Mouse (Mus musculus): ENCODE data around the gene Syncrip. TPM values are rescaled to one million over a fixed set of nuclear protein-coding genes. Genes with fewer than 3 reads are reported as not detected.

The Syncrip gene
- polyA plus RNA-seq, 1 experiment from 2014 or later = 116 TPM

GRCm38 (mm10) chr9:88416752-88417151 lies 65.6 kb downstream of the Syncrip start:
- 81% methylated on average over 1 of the region's 1 CpGs for WGBS
- DNase-seq (ENCODE audit: low spot score) = no peak

DNA sequence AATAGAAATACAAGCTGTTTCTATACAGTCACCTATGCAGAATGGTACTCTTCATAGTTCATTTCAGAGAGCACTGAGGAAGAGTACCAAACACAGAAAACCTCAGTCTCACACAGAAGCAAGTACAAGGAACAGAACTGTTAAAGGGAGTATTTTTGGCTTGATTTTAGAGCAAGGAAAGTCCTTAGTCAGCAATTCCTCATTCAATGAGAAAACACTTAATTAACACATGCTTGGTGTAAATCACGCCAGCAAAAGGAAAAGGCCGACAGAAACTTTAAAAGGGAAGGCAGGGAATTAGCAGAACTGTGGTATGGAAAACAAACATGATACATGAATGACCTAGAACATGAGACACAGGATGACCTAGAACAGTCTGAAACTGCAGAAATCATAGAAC lies 72.4 kb downstream of the Syncrip start:
- no peak overlapping the region for H3K27ac ChIP-seq (ENCODE audit: low read depth, low read length)
- H3K9me3 ChIP-seq (ENCODE audit: control insufficient read depth, low read length) = no peaks in the 10 kb centered on the region
- no peak for ATAC-seq (replicated peaks; ENCODE audit: low FRiP score)
- no peaks in the 10 kb centered on the region for H3K27me3 ChIP-seq (replicated peaks; ENCODE audit: control insufficient read depth, insufficient read depth, low read length)
- WGBS = 83% methylated on average over 2 of the region's 2 CpGs
- DNase-seq (ENCODE audit: low spot score) = no peak
- no peak overlapping the region for H3K4me2 ChIP-seq
- peaks cover 3% of the 10 kb centered on the region; the same call in 1 of the 2 replicates for H3K36me3 ChIP-seq (ENCODE audit: control insufficient read depth, insufficient read depth, low read length)
- H3K9ac ChIP-seq (ENCODE audit: low read depth, low read length) = no peak overlapping the region
- H3K4me3 ChIP-seq (ENCODE audit: low read depth, low read length) = no peak overlapping the region
- H3K4me1 ChIP-seq (replicated peaks; ENCODE audit: control insufficient read depth, insufficient read depth, low read length) = no peaks in the 10 kb centered on the region

More at GRCm38 (mm10) chr9:88416752-88417151, 65.6 kb downstream of the Syncrip start:
- Histone ChIP-seq H3K9me3 (ENCODE audit: control insufficient read depth, low read length) (no peaks in the 10 kb centered on the region), H3K9ac (ENCODE audit: low read depth, low read length) (no peak overlapping the region), H3K4me3 (ENCODE audit: low read depth, low read length) (no peak overlapping the region), H3K27me3 (replicated peaks; ENCODE audit: control insufficient read depth, insufficient read depth, low read length) (no peaks in the 10 kb centered on the region), H3K4me2 (no peak overlapping the region), H3K27ac (ENCODE audit: low read depth, low read length) (no peak overlapping the region), H3K4me1 (replicated peaks; ENCODE audit: control insufficient read depth, insufficient read depth, low read length) (no peaks in the 10 kb centered on the region), H3K36me3 (ENCODE audit: control insufficient read depth, insufficient read depth, low read length) (no peaks in the 10 kb centered on the region)
- no peak for ATAC-seq (replicated peaks; ENCODE audit: low FRiP score)

- peak overlapping the region; percentile 31; the same call in 1 of the 2 replicates for H3K4me2 ChIP-seq
- 69% methylated on average over 6 of the region's 6 CpGs for WGBS
- no peak overlapping the region for H3K27ac ChIP-seq (ENCODE audit: low read depth, low read length)
- no peaks in the 10 kb centered on the region for H3K9me3 ChIP-seq (ENCODE audit: control insufficient read depth, low read length)
- H3K4me1 ChIP-seq (replicated peaks; ENCODE audit: control insufficient read depth, insufficient read depth, low read length) = no peaks in the 10 kb centered on the region
- DNase-seq (ENCODE audit: low spot score) (no peak), ATAC-seq (replicated peaks; ENCODE audit: low FRiP score) (no peak)
- no peak overlapping the region for H3K4me3 ChIP-seq (ENCODE audit: low read depth, low read length)
- H3K9ac ChIP-seq (ENCODE audit: low read depth, low read length) = no peak overlapping the region
- no peaks in the 10 kb centered on the region for H3K27me3 ChIP-seq (replicated peaks; ENCODE audit: control insufficient read depth, insufficient read depth, low read length)
- peaks cover 8% of the 10 kb centered on the region; the same call in 1 of the 2 replicates for H3K36me3 ChIP-seq (ENCODE audit: control insufficient read depth, insufficient read depth, low read length)
Measured at GRCm38 (mm10) chr9:88404515-88404914, 77.9 kb downstream of the Syncrip start.

GRCm38 (mm10) chr9:88404088-88404487 lies 78.3 kb downstream of the Syncrip start:
- Histone ChIP-seq H3K9ac (ENCODE audit: low read depth, low read length) (no peak overlapping the region), H3K4me1 (replicated peaks; ENCODE audit: control insufficient read depth, insufficient read depth, low read length) (no peaks in the 10 kb centered on the region), H3K9me3 (ENCODE audit: control insufficient read depth, low read length) (no peaks in the 10 kb centered on the region), H3K4me2 (peak overlapping the region; percentile 31; the same call in 1 of the 2 replicates), H3K4me3 (ENCODE audit: low read depth, low read length) (no peak overlapping the region), H3K27me3 (replicated peaks; ENCODE audit: control insufficient read depth, insufficient read depth, low read length) (no peaks in the 10 kb centered on the region), H3K27ac (ENCODE audit: low read depth, low read length) (no peak overlapping the region), H3K36me3 (ENCODE audit: control insufficient read depth, insufficient read depth, low read length) (peaks cover 6% of the 10 kb centered on the region; the same call in 1 of the 2 replicates)
- DNase-seq (ENCODE audit: low spot score) = no peak
- 40% methylated on average over 10 of the region's 10 CpGs for WGBS
- ATAC-seq (replicated peaks; ENCODE audit: low FRiP score) = peak; percentile 92

DNA sequence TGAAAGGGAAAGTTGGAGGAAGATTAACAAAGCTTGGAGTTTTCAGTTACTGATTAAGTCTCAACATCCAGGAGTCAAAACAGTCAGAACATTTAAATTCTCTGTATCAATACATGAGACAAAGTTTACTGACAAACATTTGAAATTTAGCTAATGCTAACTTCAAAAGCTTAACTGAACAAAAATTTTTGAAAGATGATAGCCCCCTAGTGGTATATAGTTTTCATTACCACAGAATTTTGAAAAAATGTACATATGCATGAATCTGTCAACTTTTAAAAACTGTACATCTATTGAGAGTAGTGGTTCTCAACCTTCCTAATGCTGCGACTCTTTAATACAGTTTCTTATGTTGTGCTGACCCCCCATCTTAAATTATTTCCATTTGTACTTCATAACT lies 83.9 kb downstream of the Syncrip start:
- H3K4me1 ChIP-seq (replicated peaks; ENCODE audit: control insufficient read depth, insufficient read depth, low read length) = no peaks in the 10 kb centered on the region
- H3K36me3 ChIP-seq (ENCODE audit: control insufficient read depth, insufficient read depth, low read length) = peaks cover 9% of the 10 kb centered on the region; the same call in 1 of the 2 replicates
- no peak overlapping the region for H3K9ac ChIP-seq (ENCODE audit: low read depth, low read length)
- no peak overlapping the region for H3K4me3 ChIP-seq (ENCODE audit: low read depth, low read length)
- 70% methylated on average over 1 of the region's 1 CpGs for WGBS
- no peak for ATAC-seq (replicated peaks; ENCODE audit: low FRiP score)
- no peaks in the 10 kb centered on the region for H3K9me3 ChIP-seq (ENCODE audit: control insufficient read depth, low read length)
- no peak overlapping the region for H3K4me2 ChIP-seq
- H3K27ac ChIP-seq (ENCODE audit: low read depth, low read length) = no peak overlapping the region
- DNase-seq (ENCODE audit: low spot score) = no peak
- H3K27me3 ChIP-seq (replicated peaks; ENCODE audit: control insufficient read depth, insufficient read depth, low read length) = no peaks in the 10 kb centered on the region

Other genes starting within 250 kb of the Syncrip start
- 6.3 and 7.3 TPM in 2 replicates for gene Nt5e, start 155.4 kb downstream of the Syncrip start, polyA plus RNA-seq (2014; fragmentation: Nextera tagmentation; extraction: Ambion mirVana)
- 19.6 and 23.9 TPM in 2 replicates for gene Snx14, start 43.6 kb downstream of the Syncrip start, polyA plus RNA-seq (2014; fragmentation: Nextera tagmentation; extraction: Ambion mirVana)
- not detected in 2 replicates for gene Gm20537, start 26.0 kb downstream of the Syncrip start, polyA plus RNA-seq (2014; fragmentation: Nextera tagmentation; extraction: Ambion mirVana)
- 5.2 and 6.0 TPM in 2 replicates for gene Zfp949, start 65.4 kb upstream of the Syncrip start, polyA plus RNA-seq (2014; fragmentation: Nextera tagmentation; extraction: Ambion mirVana)
- not detected in 2 replicates for gene Trim43a, start 98.3 kb upstream of the Syncrip start, polyA plus RNA-seq (2014; fragmentation: Nextera tagmentation; extraction: Ambion mirVana)
- gene Mthfsl, start 237.7 kb upstream of the Syncrip start, polyA plus RNA-seq (2014; fragmentation: Nextera tagmentation; extraction: Ambion mirVana) = 30.7 and 33.4 TPM in 2 replicates
- gene Bcl2a1d, start 249.3 kb upstream of the Syncrip start, polyA plus RNA-seq (2014; fragmentation: Nextera tagmentation; extraction: Ambion mirVana) = 0.29 TPM in 1 of 2 replicates, not detected in the other